Mouse (Mus musculus) left cerebral cortex, postnatal 36 days (tissue): ENCODE results near the gene Gm4131. TPM values are rescaled to one million over a fixed set of nuclear protein-coding genes. Genes with fewer than 3 reads are reported as not detected.
A peak's percentile ranks its signal among the peaks of the same experiment; 100 is the strongest.

Source experiments
- DNase-seq, 2 experiments: peaks; one replicate each; pipeline ENCODE4 v3.0.0; 2021 to 2022; ENCODE audit warnings: low spot score in 2 of 2, mixed read lengths in 1 of 2
- intact Hi-C: fragments of 180-260 bp; cut with DNase I; formaldehyde crosslinking; loops from one replicate; pipeline ENCODE4 v1.15.1; 2025
- total RNA-seq, 2 experiments: library from RNA; stranded (reverse); gene quantifications; 2 replicates each; pipeline ENCODE4 v1.2.3; 2021

The Gm4131 gene
- total RNA-seq, 2 experiments from 2014 or later = not detected

DNA sequence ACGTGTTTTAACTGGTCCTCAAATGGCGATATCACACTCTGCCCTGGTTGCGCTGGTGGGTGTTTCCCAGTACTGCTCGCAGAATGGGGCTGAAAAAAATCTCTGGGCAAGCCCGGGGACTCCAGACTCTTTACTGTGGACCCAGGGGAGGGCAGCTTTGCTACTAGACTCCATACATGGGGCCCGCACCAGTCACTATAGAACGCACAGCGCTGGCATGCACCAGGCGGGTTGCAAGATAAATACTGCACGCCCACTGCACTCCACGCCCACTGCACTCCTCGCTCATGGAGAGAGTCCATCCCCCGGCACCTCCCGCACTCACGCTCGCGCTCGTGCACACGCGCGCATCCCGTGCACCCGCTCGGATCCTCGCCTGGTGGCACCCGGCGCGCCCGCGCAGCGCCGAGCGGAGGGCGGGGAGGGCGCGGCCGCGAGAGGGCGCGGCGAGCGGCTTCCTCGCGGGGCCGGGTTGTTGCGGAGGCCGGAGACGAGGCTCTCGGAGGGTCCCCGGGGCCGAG is 11.4 kb downstream of the Gm4131 start, which contains the start of gene Fam124a:
Gene Fam124a, plus strand, starts transcription at position 429 of the 521 bp plus-strand sequence.
- intact Hi-C loops = loop anchor here (5.0 kb wide), 1 partner anchor 52 kb away; no protein-coding TSS in a partner anchor
- DNase-seq = peak; percentile 83

DNA sequence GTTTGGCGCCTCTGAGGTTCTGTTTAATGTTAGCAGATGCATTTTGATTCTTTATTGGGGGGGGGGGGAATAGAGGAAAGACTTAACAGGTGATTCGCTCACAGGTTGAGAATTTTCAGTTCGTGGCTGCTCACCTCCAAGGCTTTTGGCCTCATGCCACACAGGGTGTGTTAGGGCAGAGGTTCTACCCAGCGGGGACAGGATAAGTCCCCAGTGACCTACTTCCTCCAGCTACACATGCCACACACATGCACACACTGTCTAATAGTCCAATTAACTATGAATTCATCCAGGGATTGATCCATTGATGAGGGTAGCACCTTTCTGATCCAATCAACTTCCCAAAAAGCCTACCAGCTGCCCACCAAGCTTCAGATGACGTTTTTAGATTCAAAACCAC is 12.9 kb downstream of the Gm4131 start:
- DNase-seq = no peak
- intact Hi-C loops = no loop called here

DNA sequence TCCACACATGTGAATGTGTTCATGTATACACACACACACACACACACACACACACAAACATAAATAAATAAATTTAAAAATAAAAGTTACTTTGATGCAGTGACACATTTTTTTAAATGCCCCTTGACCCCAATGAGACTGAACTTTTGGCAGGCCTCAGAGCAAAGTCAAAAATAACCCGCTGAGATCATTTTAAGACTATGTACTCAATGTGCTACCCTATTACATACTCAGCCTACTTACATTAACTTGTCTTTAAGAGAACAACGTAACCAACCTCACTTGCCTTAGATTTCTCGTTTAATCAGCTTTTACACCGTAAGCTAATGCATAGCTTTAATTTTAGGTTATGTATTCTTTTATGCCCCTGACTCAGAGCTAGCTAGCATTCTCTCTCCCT is 13.9 kb downstream of the Gm4131 start:
- no peak for DNase-seq
- intact Hi-C loops = no loop called here

DNA sequence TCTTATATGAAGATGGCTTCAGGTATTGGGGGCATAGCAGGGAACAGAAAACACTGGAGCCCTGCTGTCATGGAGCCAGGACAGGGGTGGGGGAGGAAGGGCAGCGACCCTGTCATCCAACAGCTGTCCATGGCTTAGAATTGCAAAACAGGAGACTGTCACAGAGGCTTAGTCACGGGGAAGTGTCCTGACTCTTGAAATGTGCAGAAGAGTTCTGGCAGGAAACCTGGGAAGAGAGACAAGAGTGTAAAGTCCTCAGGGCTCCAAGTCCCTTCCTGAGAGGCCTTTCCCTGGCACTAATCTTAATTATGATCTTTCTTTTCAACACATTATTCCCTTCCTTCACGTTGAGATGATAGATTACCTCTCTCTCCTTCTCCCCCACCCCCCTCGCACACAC is 16.6 kb downstream of the Gm4131 start:
- intact Hi-C loops = no loop called here
- DNase-seq = no peak

DNA sequence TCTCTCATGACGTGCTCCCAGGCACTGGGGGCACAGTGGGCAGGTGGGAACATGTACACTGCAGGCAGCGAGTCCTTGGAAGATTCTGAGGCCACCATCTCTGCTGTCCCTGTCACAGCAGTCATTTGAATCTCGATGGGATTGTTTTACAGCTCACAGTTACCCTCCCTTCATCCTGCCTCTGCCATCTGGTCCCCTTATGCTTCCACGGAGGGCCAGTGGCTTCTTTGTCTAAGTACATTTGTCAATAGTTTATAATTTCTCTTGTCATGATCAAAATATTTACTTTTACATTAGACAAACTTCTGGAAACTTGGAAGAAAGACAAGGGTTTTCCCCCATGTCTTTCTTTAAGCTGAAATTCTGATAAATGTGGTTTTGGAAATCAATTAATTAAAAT is 20.0 kb downstream of the Gm4131 start:
- no peak for DNase-seq
- intact Hi-C loops = no loop called here

DNA sequence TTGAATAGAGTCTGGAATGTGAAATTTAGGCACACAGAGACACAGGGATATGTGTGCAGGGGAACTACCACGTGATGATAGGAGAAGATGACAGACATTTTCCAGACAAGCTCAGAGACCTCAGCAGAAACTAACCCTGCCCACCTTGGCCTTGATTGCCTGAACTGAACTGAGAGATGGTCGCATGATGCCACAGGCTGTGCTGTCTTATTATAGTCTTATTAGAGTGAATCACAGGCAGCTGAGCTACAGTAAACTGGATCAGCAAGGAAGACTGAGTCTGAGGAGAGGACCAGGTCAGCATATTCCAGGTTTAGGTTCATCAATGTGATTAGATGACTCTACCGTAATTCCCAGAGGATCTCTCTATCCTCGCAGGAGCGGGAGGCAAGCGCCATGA is 20.4 kb downstream of the Gm4131 start:
- no peak for DNase-seq
- intact Hi-C loops = no loop called here

DNA sequence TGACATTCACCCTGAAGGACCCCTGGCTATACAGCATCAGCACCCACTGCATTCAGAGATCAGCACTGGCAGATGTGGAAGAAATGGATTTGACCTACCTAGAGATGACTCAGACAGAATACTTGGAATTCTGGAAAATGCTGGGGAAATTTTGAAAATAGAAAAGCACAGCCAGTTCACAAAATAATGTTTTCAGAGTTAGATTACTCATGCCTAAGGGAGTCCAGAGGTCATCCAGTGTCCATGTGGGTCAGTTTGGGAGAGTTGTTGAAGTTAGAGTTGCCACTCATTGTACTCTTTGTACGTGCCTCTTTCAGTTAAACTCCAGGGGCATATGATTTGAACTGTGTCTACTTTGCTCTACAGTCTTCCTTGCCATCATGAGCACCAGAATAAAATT is 25.0 kb downstream of the Gm4131 start:
- intact Hi-C loops = no loop called here
- DNase-seq = no peak

DNA sequence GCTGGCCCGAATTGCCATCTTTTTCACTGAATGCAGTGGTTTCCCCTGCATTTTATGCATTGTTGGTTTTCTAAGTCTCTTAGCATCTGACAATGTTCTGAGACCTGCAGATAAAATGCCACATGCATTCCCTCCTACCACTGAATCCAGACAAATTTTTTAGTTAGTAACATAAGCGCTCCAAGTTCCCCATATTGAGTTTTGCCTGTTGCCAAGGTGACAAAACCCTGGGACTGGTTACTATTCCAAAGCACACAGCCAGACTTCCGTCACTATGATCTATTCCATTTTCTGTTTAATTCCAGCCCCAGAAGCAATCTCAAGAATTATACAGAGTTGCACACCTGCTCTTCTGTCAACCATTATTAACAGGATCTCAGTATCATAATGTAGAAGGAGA is 26.9 kb downstream of the Gm4131 start:
- DNase-seq = no peak

DNA sequence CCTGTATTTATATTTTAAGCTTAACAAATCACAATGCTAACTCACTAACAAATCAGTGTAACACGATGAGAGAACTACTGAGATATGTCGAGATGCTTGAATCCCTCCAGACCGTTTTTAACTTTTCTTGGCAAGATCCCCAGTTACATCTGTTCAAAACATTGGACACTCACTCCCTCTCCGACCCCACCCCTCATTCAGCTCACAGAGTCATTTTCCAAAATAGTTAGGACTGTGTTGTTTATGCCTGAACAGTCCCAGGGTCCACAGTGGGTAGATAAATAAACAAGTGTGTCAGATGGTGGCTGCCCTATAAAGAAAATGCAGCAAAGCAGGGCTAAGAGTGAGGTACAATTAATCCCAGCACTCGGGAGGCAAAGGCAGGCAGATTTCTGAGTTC is 29.7 kb downstream of the Gm4131 start:
- intact Hi-C loops = no loop called here

More for the DNA sequence above, 26.9 kb downstream of the Gm4131 start:
- intact Hi-C loops = no loop called here

DNA sequence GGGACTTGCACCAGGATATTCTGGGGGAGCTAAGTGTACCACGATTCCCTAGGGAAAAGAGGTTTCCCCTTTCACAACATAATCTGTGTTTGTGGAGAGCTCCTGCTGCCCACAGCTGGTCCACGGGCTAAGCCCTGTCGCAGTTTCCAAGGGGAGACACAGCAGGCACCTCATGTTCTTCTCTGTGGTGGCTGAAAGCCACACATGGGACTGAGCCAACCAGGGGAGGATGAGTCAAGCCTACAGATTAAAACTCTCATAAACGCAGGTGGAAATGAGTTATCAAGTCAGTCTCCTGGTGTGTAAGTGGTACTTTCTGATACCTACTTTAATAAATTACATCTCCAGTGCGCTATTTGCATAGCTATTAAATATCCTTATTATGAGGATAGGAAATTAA is 30.6 kb downstream of the Gm4131 start:
- intact Hi-C loops = no loop called here
- no peak for DNase-seq

More for the DNA sequence above, 29.7 kb downstream of the Gm4131 start:
- DNase-seq = no peak

DNA sequence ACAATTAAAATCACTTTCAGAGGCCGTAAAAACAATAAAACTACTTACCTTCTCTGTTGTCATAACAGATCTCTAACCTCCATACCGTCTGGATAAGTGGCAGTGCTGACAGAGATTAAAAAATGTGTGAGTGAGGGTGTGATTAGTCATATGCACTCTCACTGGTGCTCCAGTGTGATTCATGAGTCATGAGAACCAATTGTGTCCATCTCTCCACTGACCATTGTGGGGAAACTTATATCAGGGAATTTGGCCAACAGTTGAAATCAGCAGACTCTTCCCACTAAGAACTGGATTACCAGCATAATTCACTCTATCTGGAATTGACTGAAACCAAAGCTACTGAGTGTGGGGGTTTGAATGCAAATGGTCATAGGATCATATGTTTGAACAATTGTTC is 35.8 kb downstream of the Gm4131 start:
- no peak for DNase-seq
- intact Hi-C loops = no loop called here

DNA sequence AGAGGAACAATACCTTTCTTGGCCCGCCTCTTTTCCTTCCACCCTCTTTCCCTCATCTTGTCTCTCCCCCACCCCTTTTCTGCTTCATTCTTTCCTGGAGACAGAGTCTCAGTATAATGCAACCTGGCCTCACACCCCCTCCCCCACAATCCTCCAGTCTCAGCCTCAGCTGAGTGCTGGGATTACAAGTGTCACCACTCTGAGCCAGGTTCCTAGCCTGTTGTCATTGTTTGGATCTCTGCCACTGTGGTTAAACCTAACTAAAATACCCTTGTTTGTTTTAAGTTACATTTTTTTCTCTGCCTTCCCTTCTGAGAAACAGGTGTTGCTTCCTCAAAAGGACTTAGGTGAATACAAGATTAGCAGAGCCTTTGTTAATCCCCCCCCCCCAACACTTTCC is 53.9 kb downstream of the Gm4131 start:
- intact Hi-C loops = no loop called here
- no peak for DNase-seq

DNA sequence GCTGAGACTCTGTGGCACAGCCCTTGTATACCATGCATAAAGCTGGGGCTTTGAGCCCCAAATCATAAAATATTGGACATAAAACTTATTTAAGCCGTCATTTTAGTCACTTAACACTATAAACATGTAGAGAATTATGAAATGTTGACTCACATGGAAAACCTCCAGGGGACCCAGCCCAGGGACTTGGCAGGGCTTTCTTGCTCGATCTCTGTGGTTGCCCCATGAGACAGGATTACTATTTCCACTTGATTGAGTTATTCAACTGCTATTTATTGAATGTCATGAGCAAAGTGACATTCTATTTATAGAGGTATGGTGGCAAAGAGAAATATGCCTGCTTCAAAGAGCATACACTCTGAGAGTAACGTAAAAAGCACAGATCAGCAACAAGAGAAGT is 57.4 kb downstream of the Gm4131 start:
- intact Hi-C loops = no loop called here
- DNase-seq = no peak

DNA sequence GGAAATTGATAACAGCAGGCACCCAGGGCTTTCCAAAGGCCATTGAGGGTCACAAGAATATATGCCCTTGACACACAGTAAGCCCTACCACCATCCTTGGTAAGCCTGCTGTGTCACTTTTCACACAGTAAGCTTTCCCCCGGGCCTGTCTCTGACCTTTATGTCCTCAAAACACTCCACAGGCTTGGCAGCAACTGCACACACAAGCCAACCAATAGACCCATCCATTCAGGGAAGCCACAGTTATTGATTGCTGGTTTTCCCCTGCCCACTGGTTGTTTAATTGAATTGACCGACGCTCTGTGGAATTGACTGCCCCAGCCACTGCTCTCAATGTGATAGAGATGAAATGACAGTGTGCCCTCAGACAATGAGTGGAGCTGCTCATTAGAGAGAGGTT is 60.5 kb downstream of the Gm4131 start:
- intact Hi-C loops = no loop called here
- no peak for DNase-seq

DNA sequence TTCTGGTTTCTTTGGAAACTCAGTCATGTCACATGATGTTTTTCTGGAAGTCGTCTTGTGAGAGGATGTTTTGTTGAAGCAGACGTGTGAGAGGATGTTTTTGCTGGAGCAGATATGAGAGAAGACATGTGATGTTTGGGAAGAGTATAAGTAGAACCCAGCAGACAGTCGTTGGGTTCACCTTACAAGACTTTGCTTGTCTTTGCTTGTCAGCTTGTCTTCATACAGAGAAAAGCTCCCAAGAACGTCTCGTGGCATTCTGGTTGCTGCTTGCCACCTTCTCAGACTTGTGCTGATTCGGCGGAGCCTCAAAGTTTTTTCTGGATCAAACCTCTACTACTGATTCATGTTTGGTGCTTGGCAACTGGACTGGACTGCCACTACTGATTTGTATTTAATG is 69.3 kb downstream of the Gm4131 start:
- intact Hi-C loops = no loop called here
- no peak for DNase-seq

DNA sequence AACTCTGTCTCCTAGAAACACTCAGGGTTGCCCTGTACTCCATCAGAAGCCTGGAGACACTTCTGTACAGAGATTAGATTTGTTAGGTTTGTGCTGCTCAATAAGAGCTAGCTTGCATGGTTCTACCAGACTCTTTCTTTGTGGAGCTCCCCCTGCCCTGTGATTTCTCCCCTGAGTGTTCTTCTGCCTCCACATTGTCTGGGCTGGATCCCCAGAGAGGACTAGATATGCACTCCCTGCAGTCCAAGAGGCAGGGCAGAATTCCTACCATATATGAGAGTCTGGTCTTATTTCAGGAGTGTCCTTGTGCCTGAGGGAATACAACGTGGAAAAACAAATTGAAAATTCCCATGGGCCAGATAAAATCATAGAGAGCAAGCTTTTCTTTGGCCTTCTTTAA is 70.2 kb downstream of the Gm4131 start:
- DNase-seq = no peak
- intact Hi-C loops = no loop called here

DNA sequence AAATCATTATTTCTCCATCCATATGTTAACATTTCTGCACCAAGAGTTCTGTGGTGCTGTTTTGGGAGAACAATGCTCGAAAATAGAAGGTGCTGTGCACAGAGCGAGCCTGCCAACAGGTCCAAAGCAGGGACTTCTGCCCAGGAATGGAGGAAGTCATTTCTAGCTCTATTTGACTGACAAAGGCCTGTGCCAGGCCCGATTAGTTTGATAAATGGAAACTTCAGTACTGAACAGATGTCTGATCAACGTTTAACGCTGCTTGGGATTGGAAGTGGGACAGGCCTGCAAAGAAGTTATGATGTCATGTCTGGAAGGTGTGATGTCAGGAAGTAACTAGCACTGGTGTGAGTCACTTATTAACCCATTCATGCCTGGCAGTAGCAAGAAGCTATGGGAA is 73.3 kb downstream of the Gm4131 start:
- DNase-seq = peak in 1 of 2 experiments; percentile 39
- intact Hi-C loops = loop anchor here (2.0 kb wide), 1 partner anchor 113 kb away; no protein-coding TSS in a partner anchor

DNA sequence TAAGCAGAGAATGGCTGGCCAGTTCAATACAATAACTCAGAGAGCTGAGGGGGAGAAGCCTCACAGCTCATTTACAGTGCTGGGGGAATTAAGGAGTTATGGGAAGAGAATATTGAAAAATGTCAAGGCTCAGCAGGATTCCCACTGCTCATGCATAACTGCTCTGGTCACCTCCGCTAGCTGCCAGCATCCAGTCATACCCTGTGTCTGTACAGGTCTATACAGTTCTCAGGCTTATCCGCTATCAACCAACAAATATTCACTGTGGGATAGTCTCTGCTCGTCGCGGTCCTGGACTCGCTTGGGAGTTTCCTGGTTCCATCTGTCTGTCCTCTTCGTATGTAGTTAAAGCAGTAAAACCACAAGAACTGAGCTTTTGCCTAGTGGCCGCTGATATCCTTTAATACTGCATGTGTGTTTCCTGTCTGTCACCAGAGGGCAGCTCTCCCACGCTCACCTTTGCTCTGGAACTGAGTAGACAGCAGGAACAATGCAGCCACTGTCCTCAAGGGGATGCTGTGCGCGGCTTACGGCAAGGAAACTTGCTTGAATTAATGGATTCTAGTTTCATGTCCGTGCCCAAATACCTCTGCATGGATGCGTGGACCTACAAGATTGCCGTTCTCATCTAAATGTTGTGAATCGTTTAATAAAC is 74.4 kb downstream of the Gm4131 start:
- intact Hi-C loops = loop anchor here (2.0 kb wide), 1 partner anchor 114 kb away; no protein-coding TSS in a partner anchor
- peak; percentile 60 to 67 for DNase-seq

DNA sequence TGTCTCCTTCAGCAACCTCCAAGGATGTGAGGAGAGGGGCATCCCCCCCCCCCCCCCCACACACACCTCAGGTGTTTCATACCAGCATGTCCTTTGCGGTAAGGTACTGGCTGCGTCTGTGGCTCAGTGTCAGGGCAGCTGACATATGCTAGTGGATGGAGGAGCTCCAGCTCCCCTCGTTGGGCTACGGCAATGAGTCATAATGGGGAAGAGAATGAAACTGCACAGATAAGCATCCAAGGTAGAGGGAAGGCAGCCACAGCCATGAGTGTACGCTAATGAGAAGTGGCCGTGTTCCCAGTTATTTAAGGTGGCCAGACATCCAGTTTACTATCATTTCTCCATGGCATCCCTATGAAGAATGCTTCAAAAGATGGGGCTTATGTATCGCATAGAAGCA is 78.5 kb downstream of the Gm4131 start:
- DNase-seq = no peak
- intact Hi-C loops = no loop called here

DNA sequence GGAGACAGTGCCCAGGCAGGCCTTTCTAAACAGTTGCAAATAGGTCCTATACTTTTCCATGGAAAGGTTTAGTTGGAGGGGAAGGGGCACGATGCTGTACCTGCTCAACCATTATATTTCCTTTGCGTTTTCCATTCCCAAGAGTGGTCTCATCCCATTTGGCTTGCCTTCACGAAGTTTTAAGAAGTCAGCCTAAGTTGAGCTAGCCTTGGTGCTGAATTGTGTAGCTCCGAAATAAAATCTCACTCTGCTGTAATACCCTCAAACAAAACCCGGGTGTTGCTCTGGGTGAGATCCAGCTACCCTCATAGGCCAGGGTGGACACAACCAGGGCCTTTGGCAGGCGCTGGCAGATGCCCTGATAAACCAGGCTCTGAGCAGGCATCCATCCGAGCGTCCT is 85.3 kb downstream of the Gm4131 start:
- DNase-seq = no peak
- intact Hi-C loops = no loop called here

DNA sequence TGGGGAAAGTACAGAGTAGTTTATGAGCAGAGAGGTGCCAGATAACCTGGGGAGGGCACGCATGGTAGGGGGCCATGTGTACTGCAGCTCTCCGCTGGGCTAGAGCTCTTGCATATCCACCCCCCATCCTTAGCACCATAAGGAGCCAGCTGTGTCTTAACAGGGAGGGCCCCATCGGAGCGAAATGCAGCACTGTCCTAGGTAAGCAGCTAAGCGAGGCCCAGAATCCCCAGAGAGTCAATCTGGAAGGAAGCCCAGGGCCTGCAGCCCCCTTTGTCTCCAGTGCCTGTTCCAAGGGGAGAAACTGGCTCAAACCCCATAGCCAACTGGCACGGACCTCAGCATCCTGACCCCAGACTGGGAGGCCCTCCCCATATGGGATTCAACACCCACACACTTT is 87.3 kb downstream of the Gm4131 start:
- intact Hi-C loops = no loop called here
- no peak for DNase-seq

DNA sequence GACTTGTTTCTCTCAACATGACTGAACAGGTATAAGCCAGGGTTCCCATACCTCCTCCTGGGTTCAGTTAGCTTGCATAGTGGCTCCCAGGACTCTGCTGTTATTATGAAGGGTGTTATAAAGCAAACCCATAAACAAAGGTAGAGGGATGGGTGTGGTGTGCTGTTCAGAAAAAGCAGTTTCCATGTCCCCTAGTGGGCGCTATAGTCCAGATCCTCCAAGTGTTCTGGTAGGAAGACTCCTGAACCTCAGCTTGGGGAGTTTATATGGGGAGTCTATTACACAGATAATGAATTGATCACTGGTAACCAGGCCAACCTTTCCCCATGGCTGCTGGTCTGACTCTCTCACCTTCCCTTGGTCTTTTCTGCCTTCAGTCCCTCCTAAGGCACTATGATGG is 92.2 kb downstream of the Gm4131 start:
- DNase-seq = no peak
- intact Hi-C loops = no loop called here
